Mouse (Mus musculus) A20 (cell line): Measurements from ENCODE around the gene Rdm1.
"Not testable (repeated sequence)": the region's sequence is repeated elsewhere in the genome, so short reads cannot be mapped to it uniquely, and the experiment has no call there.

Experiments used
- DNase-seq: peaks from one replicate; pipeline ENCODE4 v3.0.0-alpha.2; 2011; ENCODE audit warnings: low read depth, low spot score

The Rdm1 gene

GRCm38 (mm10) chr11:101626995-101627856 lies at the start of gene Rdm1:
Gene Rdm1, plus strand, starts transcription at chr11:101627195.
- DNase-seq = peak; percentile 97

GRCm38 (mm10) chr11:101581081-101581764 lies 45.8 kb upstream of the Rdm1 start:
- DNase-seq = no peak

DNA sequence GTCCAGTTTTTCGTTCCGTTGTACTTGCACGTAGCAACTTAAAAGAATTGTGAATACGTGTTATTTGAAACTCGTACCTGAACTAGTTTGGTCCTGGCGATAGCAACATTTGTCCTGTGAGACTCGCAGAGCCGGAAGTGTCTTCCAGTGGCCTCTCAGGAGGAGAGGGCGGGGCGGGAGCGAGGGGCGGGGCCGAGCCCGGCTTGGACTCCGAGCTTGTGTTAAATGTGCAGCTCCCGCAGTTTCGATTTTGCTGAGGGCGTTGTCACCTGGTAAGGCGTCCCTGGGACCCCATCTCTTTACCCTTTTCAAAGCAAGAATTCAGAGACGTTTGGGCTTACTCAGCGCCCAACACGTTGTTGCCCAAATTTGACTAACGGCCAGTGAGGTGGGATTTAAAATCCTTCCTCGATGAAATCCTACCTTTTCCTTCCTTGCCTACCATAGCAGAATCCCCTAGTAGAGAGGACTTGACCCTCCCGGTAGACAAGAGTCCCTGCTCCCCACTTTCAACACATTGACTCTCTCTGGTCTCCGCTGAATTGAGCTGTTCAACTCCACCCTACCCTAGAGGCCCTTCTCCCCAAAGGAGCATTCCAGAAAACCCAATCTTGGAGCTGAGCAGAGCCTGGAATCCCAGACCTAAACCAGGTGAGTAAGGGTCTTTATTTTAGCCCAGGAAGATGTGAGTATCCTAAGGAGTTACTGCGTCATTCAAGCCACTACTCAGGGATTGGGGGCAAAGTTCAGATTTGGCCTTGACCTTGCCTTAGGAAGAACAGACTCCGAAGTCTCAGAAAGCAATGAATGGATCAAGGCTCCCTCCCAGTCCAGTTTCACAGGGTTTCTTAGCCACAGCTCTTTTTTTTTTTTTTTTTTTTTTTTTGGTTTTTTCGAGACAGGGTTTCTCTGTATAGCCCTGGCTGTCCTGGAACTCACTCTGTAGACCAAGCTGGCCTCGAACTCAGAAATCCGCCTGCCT lies 44.6 kb upstream of the Rdm1 start, which contains the start of gene Tmem106a:
Gene Tmem106a, plus strand, starts transcription at position 189 of the 982 bp plus-strand sequence.
- no peak for DNase-seq

DNA sequence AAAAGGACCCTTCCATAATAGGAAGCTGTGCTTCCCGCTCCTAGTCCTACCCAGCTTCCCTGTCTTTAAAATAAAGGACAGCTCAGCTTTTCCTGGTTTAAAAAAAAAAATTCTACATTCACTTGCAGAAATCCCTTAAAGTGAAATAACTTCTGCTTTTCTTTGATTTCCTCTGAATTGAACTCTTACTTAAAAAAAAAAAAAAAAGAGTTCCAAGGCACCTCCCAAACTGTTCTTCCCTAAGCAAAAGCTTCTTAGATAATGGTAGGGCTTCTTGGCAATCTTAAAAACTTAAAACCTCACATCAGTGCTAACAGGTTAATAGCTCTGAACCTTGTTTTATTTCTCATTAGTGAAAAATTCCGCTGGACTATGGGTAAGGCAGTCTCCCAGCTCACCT lies 43.8 kb upstream of the Rdm1 start:
- DNase-seq = no peak

- DNase-seq = not testable (repeated sequence)
Measured at GRCm38 (mm10) chr11:101585031-101585430, 42.0 kb upstream of the Rdm1 start.

- no peak for DNase-seq
Measured at GRCm38 (mm10) chr11:101585805-101586204, 41.2 kb upstream of the Rdm1 start.

- DNase-seq = no peak
Measured at GRCm38 (mm10) chr11:101587676-101588075, 39.3 kb upstream of the Rdm1 start.

DNA sequence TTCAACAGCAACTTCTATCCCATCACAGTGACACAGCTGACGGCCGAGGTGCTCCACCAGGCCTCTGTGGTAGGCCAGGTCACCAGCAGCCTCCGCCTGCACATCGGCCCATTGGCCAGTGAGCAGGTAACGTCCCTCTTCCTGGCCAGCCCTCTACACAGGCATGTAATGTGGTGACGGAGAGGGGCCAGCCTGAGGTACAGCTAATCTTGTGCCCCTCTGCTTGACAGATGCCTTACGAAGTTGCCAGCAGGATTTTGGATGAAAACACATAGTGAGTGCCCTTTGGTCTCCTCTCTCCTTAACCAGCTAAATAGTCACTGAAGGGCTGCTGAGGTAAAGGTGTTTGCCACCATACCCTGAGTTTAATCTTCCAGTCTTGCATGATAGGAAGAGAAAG lies 38.1 kb upstream of the Rdm1 start:
- no peak for DNase-seq

GRCm38 (mm10) chr11:101589444-101589843 lies 37.6 kb upstream of the Rdm1 start:
- DNase-seq = peak; percentile 77

DNA sequence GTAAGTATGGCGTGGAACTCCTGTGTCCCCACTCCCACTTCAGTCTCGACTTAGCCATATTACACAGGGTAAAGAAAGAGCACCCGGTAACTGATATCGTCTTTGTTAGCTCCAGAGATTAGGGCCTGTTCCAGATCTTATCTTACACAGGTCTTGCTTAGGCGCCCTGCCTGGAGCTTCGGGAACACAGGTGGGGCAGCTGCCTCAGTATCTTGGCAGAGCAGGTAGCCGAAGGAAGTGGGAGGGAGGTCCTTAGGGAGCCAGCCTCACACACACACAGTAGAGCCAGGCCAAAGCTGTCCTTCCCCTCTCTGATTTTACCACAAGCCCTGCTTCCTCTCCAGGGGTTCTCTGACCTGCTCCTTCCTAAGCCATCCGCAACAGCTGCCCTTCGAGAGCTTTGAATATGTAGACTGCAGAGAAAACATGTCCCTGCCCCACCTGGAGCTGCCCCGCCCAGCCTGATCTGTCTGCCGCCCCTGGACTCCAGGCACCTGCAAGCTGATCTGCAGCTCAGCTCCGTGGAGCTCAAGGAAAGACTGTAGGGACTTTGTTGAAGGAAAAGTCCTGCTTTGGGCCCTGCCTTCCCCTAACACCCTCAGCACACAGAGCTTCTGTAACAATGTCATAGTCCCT lies 36.9 kb upstream of the Rdm1 start:
- no peak for DNase-seq

GRCm38 (mm10) chr11:101599156-101599555 lies 27.8 kb upstream of the Rdm1 start, which contains the start of gene Gm11634:
Gene Gm11634, minus strand, starts transcription at chr11:101599256.
- no peak for DNase-seq

GRCm38 (mm10) chr11:101602491-101602890 lies 24.5 kb upstream of the Rdm1 start:
- peak; percentile 64 for DNase-seq

GRCm38 (mm10) chr11:101604116-101604515 lies 22.9 kb upstream of the Rdm1 start:
- DNase-seq = no peak

GRCm38 (mm10) chr11:101604531-101605453 lies 22.2 kb upstream of the Rdm1 start:
- peak; percentile 94 for DNase-seq

DNA sequence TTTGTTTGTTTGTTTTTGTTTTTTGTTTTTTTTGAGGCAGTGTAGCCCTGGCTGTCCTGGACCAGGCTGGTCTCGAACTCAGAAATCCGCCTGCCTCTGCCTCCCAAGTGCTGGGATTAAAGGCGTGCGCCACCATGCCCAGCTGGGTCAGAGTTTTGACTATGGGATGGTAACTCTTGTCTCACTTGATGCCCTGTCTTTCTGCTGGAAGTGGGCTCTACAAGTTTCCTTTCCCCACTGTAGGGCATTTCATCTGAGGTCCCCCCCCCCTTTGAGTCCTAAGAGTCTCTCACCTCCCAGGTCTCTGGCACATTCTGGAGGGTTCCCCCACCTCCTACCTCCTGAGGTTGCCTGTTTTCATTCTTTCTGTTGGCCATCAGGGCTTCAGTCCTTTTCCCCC lies 19.9 kb upstream of the Rdm1 start:
- not testable (repeated sequence) for DNase-seq

- no peak for DNase-seq
Measured at GRCm38 (mm10) chr11:101610445-101610844, 16.6 kb upstream of the Rdm1 start.

GRCm38 (mm10) chr11:101613596-101613995 lies 13.4 kb upstream of the Rdm1 start:
- DNase-seq = no peak

GRCm38 (mm10) chr11:101614116-101614515 lies 12.9 kb upstream of the Rdm1 start:
- no peak for DNase-seq

DNA sequence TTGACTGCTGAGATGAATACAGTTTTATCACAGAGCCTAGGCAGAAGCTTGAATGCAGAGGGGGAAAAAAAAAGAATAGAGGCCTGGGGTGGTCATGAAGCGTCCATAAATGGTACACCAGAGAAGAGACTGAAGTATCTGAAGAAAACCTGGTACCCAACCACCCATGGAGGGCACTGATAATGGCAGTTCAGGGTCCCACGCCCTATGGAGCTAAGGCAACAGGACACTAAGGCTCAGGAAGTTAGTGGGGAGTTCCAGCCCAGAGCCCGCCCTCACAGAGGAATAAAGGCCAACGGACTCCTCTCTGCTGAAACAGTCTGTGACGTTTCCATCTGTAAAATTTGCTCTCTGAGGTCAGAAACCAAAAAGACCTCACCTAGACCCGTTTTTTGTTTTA lies 11.6 kb upstream of the Rdm1 start:
- DNase-seq = no peak

- no peak for DNase-seq
Measured at GRCm38 (mm10) chr11:101616104-101616503, 10.9 kb upstream of the Rdm1 start.
